Mouse (Mus musculus): ENCODE results near the gene Gpr19. TPM values are rescaled to one million over a fixed set of nuclear protein-coding genes. Genes with fewer than 3 reads are reported as not detected.

Gpr19 gene
- polyA plus RNA-seq, 1 experiment, result 2.1 TPM

- Histone ChIP-seq H3K36me3 (ENCODE audit: control insufficient read depth, insufficient read depth) (no peaks in the 10 kb centered on the region), H3K79me2 (ENCODE audit: control insufficient read depth, insufficient read depth) (no peaks in the 10 kb centered on the region), H3K4me3 (ENCODE audit: insufficient read depth, poor library complexity, severe bottlenecking) (no peak overlapping the region), H3ac (ENCODE audit: control insufficient read depth, insufficient read length, low read depth) (no peak overlapping the region), H3K79me3 (ENCODE audit: low read depth) (no peaks in the 10 kb centered on the region), H3K27me3 (ENCODE audit: control insufficient read depth, insufficient read depth, insufficient read length) (no peaks in the 10 kb centered on the region)
- TF ChIP-seq MAX (IDR thresholded peaks at IDR 0.05) (no peak), MYOG (IDR thresholded peaks at IDR 0.05; ENCODE audit: control insufficient read depth, extremely low read depth, insufficient read length) (no peak), CTCF (IDR thresholded peaks at IDR 0.05; ENCODE audit: control insufficient read depth, insufficient read depth, insufficient read length) (no peak), USF1 (IDR thresholded peaks at IDR 0.05; ENCODE audit: low read depth) (no peak), MYOD1 (IDR thresholded peaks at IDR 0.05; ENCODE audit: control insufficient read depth, insufficient read length, low read depth) (no peak), CEBPB (IDR thresholded peaks at IDR 0.05; ENCODE audit: low read depth) (no peak), FOSL1 (IDR thresholded peaks at IDR 0.05; ENCODE audit: insufficient read depth, low read length, poor library complexity, severe bottlenecking) (no peak)
These were observed 75.5 kb downstream of the Gpr19 start for GRCm38 (mm10) chr6:134822844-134823243.

GRCm38 (mm10) chr6:134820411-134820810 lies 78.0 kb downstream of the Gpr19 start:
- Histone ChIP-seq H3ac (ENCODE audit: control insufficient read depth, insufficient read length, low read depth) (no peak overlapping the region), H3K79me2 (ENCODE audit: control insufficient read depth, insufficient read depth) (no peaks in the 10 kb centered on the region), H3K36me3 (ENCODE audit: control insufficient read depth, insufficient read depth) (no peaks in the 10 kb centered on the region), H3K79me3 (ENCODE audit: low read depth) (no peaks in the 10 kb centered on the region), H3K4me3 (ENCODE audit: insufficient read depth, poor library complexity, severe bottlenecking) (no peak overlapping the region), H3K27me3 (ENCODE audit: control insufficient read depth, insufficient read depth, insufficient read length) (no peaks in the 10 kb centered on the region)
- TF ChIP-seq CTCF (IDR thresholded peaks at IDR 0.05; ENCODE audit: control insufficient read depth, insufficient read depth, insufficient read length), result no peak
- TF ChIP-seq FOSL1 (IDR thresholded peaks at IDR 0.05; ENCODE audit: insufficient read depth, low read length, poor library complexity, severe bottlenecking), result no peak
- no peak for TF ChIP-seq MAX (IDR thresholded peaks at IDR 0.05)
- no peak for TF ChIP-seq MYOD1 (IDR thresholded peaks at IDR 0.05; ENCODE audit: control insufficient read depth, insufficient read length, low read depth)
- no peak for TF ChIP-seq USF1 (IDR thresholded peaks at IDR 0.05; ENCODE audit: low read depth)
- TF ChIP-seq MYOG (IDR thresholded peaks at IDR 0.05; ENCODE audit: control insufficient read depth, extremely low read depth, insufficient read length), result no peak
- no peak for TF ChIP-seq CEBPB (IDR thresholded peaks at IDR 0.05; ENCODE audit: low read depth)

GRCm38 (mm10) chr6:134819741-134820140 lies 78.6 kb downstream of the Gpr19 start:
- H3K4me3 ChIP-seq (ENCODE audit: insufficient read depth, poor library complexity, severe bottlenecking), result no peak overlapping the region
- no peaks in the 10 kb centered on the region for H3K79me3 ChIP-seq (ENCODE audit: low read depth)
- TF ChIP-seq MYOG (IDR thresholded peaks at IDR 0.05; ENCODE audit: control insufficient read depth, extremely low read depth, insufficient read length) (no peak), MYOD1 (IDR thresholded peaks at IDR 0.05; ENCODE audit: control insufficient read depth, insufficient read length, low read depth) (no peak)
- H3K27me3 ChIP-seq (ENCODE audit: control insufficient read depth, insufficient read depth, insufficient read length), result no peaks in the 10 kb centered on the region
- H3ac ChIP-seq (ENCODE audit: control insufficient read depth, insufficient read length, low read depth), result no peak overlapping the region
- H3K36me3 ChIP-seq (ENCODE audit: control insufficient read depth, insufficient read depth), result no peaks in the 10 kb centered on the region
- no peaks in the 10 kb centered on the region for H3K79me2 ChIP-seq (ENCODE audit: control insufficient read depth, insufficient read depth)

Other genes with a start within 250 kb of the Gpr19 start
- gene Dusp16, start 106.0 kb downstream of the Gpr19 start, polyA plus RNA-seq (2012; fragmentation: generic; extraction: Trizol), result 3.3 TPM
- gene Crebl2, start 68.4 kb downstream of the Gpr19 start, polyA plus RNA-seq (2012; fragmentation: generic; extraction: Trizol), result 0.74 TPM
- gene Cdkn1b, start 21.8 kb upstream of the Gpr19 start, polyA plus RNA-seq (2012; fragmentation: generic; extraction: Trizol), result 15.8 TPM
- gene Apold1, start 83.1 kb upstream of the Gpr19 start, polyA plus RNA-seq (2012; fragmentation: generic; extraction: Trizol), result 0.05 TPM
- gene Ddx47, start 113.0 kb upstream of the Gpr19 start, polyA plus RNA-seq (2012; fragmentation: generic; extraction: Trizol), result 79.3 TPM
- gene Gprc5a, start 167.1 kb upstream of the Gpr19 start, polyA plus RNA-seq (2012; fragmentation: generic; extraction: Trizol), result 34.2 TPM
- not detected for gene Gprc5d, start 219.7 kb upstream of the Gpr19 start, polyA plus RNA-seq (2012; fragmentation: generic; extraction: Trizol)